Mouse (Mus musculus) embryonic facial prominence, embryonic 11.5 days (tissue): ENCODE measurements around the gene Akr1c12. TPM values are rescaled to one million over a fixed set of nuclear protein-coding genes. Genes with fewer than 3 reads are reported as not detected.

Experiments used
- ATAC-seq: fragments of 200-750 bp; cut with Nextera tagmentation; replicated peaks from 2 replicates; pipeline ENCODE4 v1.8.0; 2017; ENCODE audit warnings: low read depth; ENCODE audit not compliant: insufficient number of reproducible peaks, low FRiP score, low TSS enrichment
- DNase-seq: peaks from one replicate; pipeline ENCODE4 v3.0.0-alpha.2; 2015; ENCODE audit warnings: low spot score
- H3K27ac ChIP-seq: fragments of 300-500 bp; sonication (generic); replicated peaks from 2 replicates; pipeline ENCODE4 v1.5.1; 2014; ENCODE audit warnings: mild to moderate bottlenecking, low read depth, low read length, control low read depth
- H3K27me3 ChIP-seq: fragments of 300-500 bp; sonication (generic); 2 replicates; pipeline ENCODE4 v1.6.1; 2014; ENCODE audit warnings: mild to moderate bottlenecking, low read length, moderate library complexity, mixed read lengths; ENCODE audit not compliant: control insufficient read depth, insufficient read depth
- H3K36me3 ChIP-seq: fragments of 300-500 bp; sonication (generic); replicated peaks from 2 replicates; pipeline ENCODE4 v1.6.1; 2014; ENCODE audit warnings: low read depth, mild to moderate bottlenecking, low read length, moderate library complexity, mixed read lengths; ENCODE audit not compliant: control insufficient read depth, insufficient read depth
- H3K4me1 ChIP-seq: fragments of 300-500 bp; sonication (generic); 2 replicates; pipeline ENCODE4 v1.6.1; 2014; ENCODE audit warnings: low read length, mixed read lengths; ENCODE audit not compliant: control insufficient read depth, insufficient read depth
- H3K4me2 ChIP-seq: fragments of 300-500 bp; sonication (generic); 2 replicates; pipeline ENCODE4 v1.6.1; 2014; ENCODE audit warnings: low read depth, mild to moderate bottlenecking, control low read depth, low read length, moderate library complexity
- H3K4me3 ChIP-seq: fragments of 300-500 bp; sonication (generic); 2 replicates; pipeline ENCODE4 v1.5.1; 2014; ENCODE audit warnings: low read depth, low read length, control low read depth
- H3K9ac ChIP-seq: fragments of 300-500 bp; sonication (generic); replicated peaks from 2 replicates; pipeline ENCODE4 v1.6.1; 2014; ENCODE audit warnings: mild to moderate bottlenecking, control low read depth, low read length
- H3K9me3 ChIP-seq: fragments of 300-500 bp; sonication (generic); replicated peaks from 2 replicates; pipeline ENCODE4 v1.6.1; 2016; ENCODE audit warnings: mild to moderate bottlenecking, low read length, inconsistent platforms, mixed read lengths; ENCODE audit not compliant: control insufficient read depth
- WGBS: fragments of 180-500 bp; shearing (Covaris S2); extraction: QIAGEN DNeasy Blood & Tissue Kit; methylation state at CpG from one replicate; pipeline ENCODE4 v1.1.7; 2014; 5-methylcytosine and 5-hydroxymethylcytosine counted together
- polyA plus RNA-seq: library from polyadenylated mRNA; unstranded; fragments of >200 nt; fragmentation: Nextera tagmentation; extraction: Ambion mirVana; gene quantifications from 2 replicates; pipeline ENCODE4 v1.2.1, GENCODE M21; 2014

The Akr1c12 gene
- not detected in 2 replicates for polyA plus RNA-seq

GRCm38 (mm10) chr13:4279284-4279683 is at the start of gene Akr1c12:
Akr1c12 (minus strand) TSS chr13:4279433.
- no peak within 1 kb of the TSS for H3K27ac ChIP-seq
- no peak within 1 kb of the TSS for H3K4me2 ChIP-seq
- H3K9me3 ChIP-seq, result no peaks in the 10 kb centered on the region
- H3K36me3 ChIP-seq, result no peaks in the 10 kb centered on the region
- H3K4me3 ChIP-seq, result no peak within 1 kb of the TSS
- DNase-seq, result no peak
- no peak within 1 kb of the TSS for H3K9ac ChIP-seq
- no peak for ATAC-seq
- H3K4me1 ChIP-seq, result no peaks in the 10 kb centered on the region
- WGBS, result 71% methylated on average over 4 of the region's 4 CpGs
- H3K27me3 ChIP-seq, result no peaks in the 10 kb centered on the region

- Histone ChIP-seq H3K27ac (no peak overlapping the region), H3K27me3 (no peaks in the 10 kb centered on the region), H3K36me3 (no peaks in the 10 kb centered on the region), H3K9ac (no peak overlapping the region), H3K9me3 (no peaks in the 10 kb centered on the region), H3K4me1 (no peaks in the 10 kb centered on the region), H3K4me2 (no peak overlapping the region), H3K4me3 (no peak overlapping the region)
- no peak for DNase-seq
- WGBS, result 84% methylated on average over 2 of the region's 2 CpGs
- ATAC-seq, result no peak
These were observed 39.5 kb upstream of the Akr1c12 start for GRCm38 (mm10) chr13:4318773-4319172.

- ATAC-seq, result no peak
- Histone ChIP-seq H3K9me3 (no peaks in the 10 kb centered on the region), H3K4me1 (no peaks in the 10 kb centered on the region), H3K27ac (no peak overlapping the region), H3K9ac (no peak overlapping the region), H3K36me3 (no peaks in the 10 kb centered on the region), H3K4me2 (no peak overlapping the region), H3K4me3 (no peak overlapping the region), H3K27me3 (no peaks in the 10 kb centered on the region)
- no peak for DNase-seq
- 86% methylated on average over 2 of the region's 2 CpGs for WGBS
These were observed 34.7 kb upstream of the Akr1c12 start for GRCm38 (mm10) chr13:4313907-4314306.

- no peak overlapping the region for H3K9ac ChIP-seq
- no peak for DNase-seq
- WGBS, result 45% methylated on average over 2 of the region's 2 CpGs
- no peaks in the 10 kb centered on the region for H3K36me3 ChIP-seq
- H3K27me3 ChIP-seq, result no peaks in the 10 kb centered on the region
- no peak overlapping the region for H3K4me3 ChIP-seq
- ATAC-seq, result no peak
- H3K4me2 ChIP-seq, result no peak overlapping the region
- H3K27ac ChIP-seq, result no peak overlapping the region
- H3K4me1 ChIP-seq, result no peaks in the 10 kb centered on the region
- H3K9me3 ChIP-seq, result no peaks in the 10 kb centered on the region
These were observed 25.8 kb upstream of the Akr1c12 start for GRCm38 (mm10) chr13:4304861-4305565.

GRCm38 (mm10) chr13:4296991-4297390 is 17.8 kb upstream of the Akr1c12 start:
- ATAC-seq, result no peak
- Histone ChIP-seq H3K4me2 (no peak overlapping the region), H3K27ac (no peak overlapping the region), H3K4me3 (no peak overlapping the region), H3K9me3 (no peaks in the 10 kb centered on the region), H3K36me3 (no peaks in the 10 kb centered on the region), H3K9ac (no peak overlapping the region), H3K4me1 (no peaks in the 10 kb centered on the region), H3K27me3 (no peaks in the 10 kb centered on the region)
- DNase-seq, result no peak
- WGBS, result 90% methylated on average over 4 of the region's 4 CpGs

GRCm38 (mm10) chr13:4281471-4282412 is 2.5 kb upstream of the Akr1c12 start:
- no peaks in the 10 kb centered on the region for H3K36me3 ChIP-seq
- H3K27ac ChIP-seq, result no peak overlapping the region
- H3K9me3 ChIP-seq, result no peaks in the 10 kb centered on the region
- no peak for ATAC-seq
- H3K9ac ChIP-seq, result no peak overlapping the region
- no peak overlapping the region for H3K4me2 ChIP-seq
- WGBS, result 31% methylated on average over 7 of the region's 7 CpGs
- no peak overlapping the region for H3K4me3 ChIP-seq
- DNase-seq, result peak; percentile 60
- no peaks in the 10 kb centered on the region for H3K27me3 ChIP-seq
- H3K4me1 ChIP-seq, result no peaks in the 10 kb centered on the region

- Histone ChIP-seq H3K27ac (no peak overlapping the region), H3K9me3 (no peaks in the 10 kb centered on the region), H3K4me2 (no peak overlapping the region), H3K27me3 (no peaks in the 10 kb centered on the region), H3K4me3 (no peak overlapping the region), H3K4me1 (no peaks in the 10 kb centered on the region), H3K9ac (no peak overlapping the region), H3K36me3 (no peaks in the 10 kb centered on the region)
- DNase-seq (no peak), ATAC-seq (no peak)
- 89% methylated on average over 2 of the region's 2 CpGs for WGBS
These were observed 1.7 kb downstream of the Akr1c12 start for GRCm38 (mm10) chr13:4277526-4277925.

GRCm38 (mm10) chr13:4270860-4271259 is 8.4 kb downstream of the Akr1c12 start:
- H3K27me3 ChIP-seq, result no peaks in the 10 kb centered on the region
- DNase-seq, result no peak
- no peak for ATAC-seq
- no peak overlapping the region for H3K9ac ChIP-seq
- H3K27ac ChIP-seq, result no peak overlapping the region
- H3K4me1 ChIP-seq, result no peaks in the 10 kb centered on the region
- no peak overlapping the region for H3K4me3 ChIP-seq
- H3K9me3 ChIP-seq, result no peaks in the 10 kb centered on the region
- no peak overlapping the region for H3K4me2 ChIP-seq
- H3K36me3 ChIP-seq, result no peaks in the 10 kb centered on the region
